In genomic region chr4:140853626-140854025, GRCm38 (mm10) we compare ENCODE assay signal across 22 mouse cellular contexts. TPM values are rescaled to one million over a fixed set of nuclear protein-coding genes. Genes with fewer than 3 reads are reported as not detected.
A peak's percentile ranks its signal among the peaks of the same experiment; 100 is the strongest.
DNase-seq lines count a peak whose midpoint lies in the region; ATAC-seq lines count a peak whose summit lies in the region.
"Had no signal": no experiment of that assay in that cellular context is flagged by ENCODE, and none has a peak within 500 bp of the region (broad histone marks: within the 10 kb centered on the region; RNA-seq: fewer than 3 reads in every experiment).

No protein-coding gene starts in this region.

- no peak for ATAC-seq in liver, embryonic 11.5 days (replicated peaks; ENCODE audit: low FRiP score)
- no peak for ATAC-seq in liver, embryonic 12.5 days
- no peak for ATAC-seq in liver, embryonic 16.5 days (ENCODE audit: low read depth)
- ATAC-seq: forebrain, embryonic 15.5 days; hindbrain, embryonic 16.5 days had no signal

- no peaks in the 10 kb centered on the region for H3K36me3 ChIP-seq in liver, embryonic 11.5 days (ENCODE audit: control insufficient read depth, insufficient read depth, low read length)
- H3K36me3 ChIP-seq in liver, embryonic 12.5 days: no peaks in the 10 kb centered on the region
- H3K36me3 ChIP-seq in liver, embryonic 16.5 days (ENCODE audit: control insufficient read depth, insufficient read depth): no peaks in the 10 kb centered on the region
- H3K36me3 ChIP-seq: embryonic facial prominence, embryonic 15.5 days; forebrain, embryonic 10.5 days; forebrain, embryonic 15.5 days had no signal

- peaks cover 18% of the 10 kb centered on the region for H3K4me1 ChIP-seq in liver, embryonic 11.5 days (replicated peaks; ENCODE audit: control insufficient read depth, insufficient read depth, low read length)
- peaks cover 67% of the 10 kb centered on the region for H3K4me1 ChIP-seq in liver, embryonic 12.5 days
- H3K4me1 ChIP-seq in liver, embryonic 16.5 days (ENCODE audit: control insufficient read depth, low read depth, low read length): peaks cover 53% of the 10 kb centered on the region
- H3K4me1 ChIP-seq: forebrain, embryonic 15.5 days had no signal

- H3K9ac ChIP-seq in liver, embryonic 11.5 days (ENCODE audit: low read depth, low read length): no peak overlapping the region
- H3K9ac ChIP-seq in liver, embryonic 12.5 days: peak overlapping the region; percentile 61
- H3K9ac ChIP-seq in liver, embryonic 16.5 days (ENCODE audit: low read depth, low read length): no peak overlapping the region; the same call in 1 of the 2 replicates
- H3K9ac ChIP-seq: embryonic facial prominence, embryonic 15.5 days; forebrain, embryonic 15.5 days had no signal

- 0 out of 2 replicates have a peak, but pooled peaks cover 2% of the 10 kb centered on the region for H3K27me3 ChIP-seq in liver, embryonic 11.5 days (replicated peaks; ENCODE audit: control insufficient read depth, insufficient read depth, low read length)
- peaks cover 52% of the 10 kb centered on the region for H3K27me3 ChIP-seq in liver, embryonic 12.5 days (replicated peaks)
- no peaks in the 10 kb centered on the region; the same call in 1 of the 2 replicates for H3K27me3 ChIP-seq in liver, embryonic 16.5 days (ENCODE audit: control insufficient read depth, insufficient read depth, low read depth, low read length)
- H3K27me3 ChIP-seq: embryonic facial prominence, embryonic 15.5 days; forebrain, embryonic 15.5 days had no signal

- no peak overlapping the region for H3K4me3 ChIP-seq in liver, embryonic 11.5 days (ENCODE audit: low read depth, low read length)
- H3K4me3 ChIP-seq in liver, embryonic 12.5 days: no peak overlapping the region
- H3K4me3 ChIP-seq in liver, embryonic 16.5 days (ENCODE audit: low read depth, low read length): no peak overlapping the region
- H3K4me3 ChIP-seq: embryonic facial prominence, embryonic 15.5 days; forebrain, embryonic 10.5 days; forebrain, embryonic 15.5 days had no signal

- H3K27ac ChIP-seq in liver, embryonic 11.5 days (ENCODE audit: low read depth, low read length): no peak overlapping the region
- H3K27ac ChIP-seq in liver, embryonic 12.5 days: peak overlapping the region; percentile 99
- peak overlapping the region; percentile 99 for H3K27ac ChIP-seq in liver, embryonic 16.5 days (ENCODE audit: low read length)
- H3K27ac ChIP-seq: embryonic facial prominence, embryonic 15.5 days; forebrain, embryonic 15.5 days had no signal

- DNase-seq in liver: peak; percentile 46
- DNase-seq in liver, embryonic 11.5 days (ENCODE audit: low spot score): no peak
- DNase-seq in A20 (ENCODE audit: low read depth, low spot score): peak; percentile 71
- DNase-seq in kidney, adult 18-20 months: no peak
- DNase-seq in lung, postnatal 14 days: no peak
- DNase-seq in testis, postnatal 10 days (ENCODE audit: low spot score): no peak
- DNase-seq: adrenal gland, adult 2 months; adrenal gland, postnatal 25 days; cerebellum, adult 11 months; cerebellum, adult 8-10 months; embryo, embryonic 11 days; gastrocnemius, postnatal 10 days had no signal

- WGBS in liver, embryonic 11.5 days: 54% methylated on average over 8 of the region's 8 CpGs
- 49% methylated on average over 8 of the region's 8 CpGs for WGBS in liver, embryonic 12.5 days (ENCODE audit: insufficient replicate concordance)
- 54% methylated on average over 8 of the region's 8 CpGs for WGBS in liver, embryonic 16.5 days (ENCODE audit: insufficient replicate concordance)

- H3K4me2 ChIP-seq in liver, embryonic 11.5 days: no peak overlapping the region
- H3K4me2 ChIP-seq in liver, embryonic 12.5 days: peak overlapping the region; percentile 66; the same call in 1 of the 2 replicates
- no peak overlapping the region for H3K4me2 ChIP-seq in liver, embryonic 16.5 days (ENCODE audit: low read depth, low read length)
- H3K4me2 ChIP-seq: embryonic facial prominence, embryonic 15.5 days; forebrain, embryonic 15.5 days; heart, embryonic 11.5 days had no signal

- no peaks in the 10 kb centered on the region for H3K9me3 ChIP-seq in liver, embryonic 11.5 days (ENCODE audit: control insufficient read depth, low read length)
- H3K9me3 ChIP-seq in liver, embryonic 12.5 days (replicated peaks): no peaks in the 10 kb centered on the region
- H3K9me3 ChIP-seq in liver, embryonic 16.5 days (replicated peaks; ENCODE audit: control insufficient read depth, low read length): no peaks in the 10 kb centered on the region
- H3K9me3 ChIP-seq: embryonic facial prominence, embryonic 15.5 days; forebrain, embryonic 10.5 days; forebrain, embryonic 15.5 days had no signal

RNA-seq across cellular contexts. Expression of gene Padi1, which starts 8.0 kb away (rescaled TPM):
- 0.06 and 0.11 TPM in 2 replicates for polyA plus RNA-seq in liver, embryonic 11.5 days (2014; fragmentation: Nextera tagmentation; extraction: Ambion mirVana)
- polyA plus RNA-seq in liver, embryonic 12.5 days (2016; fragmentation: Nextera tagmentation; extraction: Ambion mirVana): 0.10 TPM in 1 of 2 replicates, not detected in the other
- 0.02 TPM in 1 of 2 replicates, not detected in the other for polyA plus RNA-seq in liver, embryonic 16.5 days (2015; fragmentation: Nextera tagmentation; extraction: Ambion mirVana)
- polyA plus RNA-seq: adrenal gland, adult 2 months; erythroblast, embryonic 14.5 days; forebrain, embryonic 15.5 days; hindbrain, embryonic 16.5 days had no signal

RNA-seq across cellular contexts. Expression of gene Padi3, which starts 43.2 kb away (rescaled TPM):
- polyA plus RNA-seq in liver, embryonic 11.5 days (2014; fragmentation: Nextera tagmentation; extraction: Ambion mirVana): 0.56 and 0.96 TPM in 2 replicates
- 0.37 and 0.47 TPM in 2 replicates for polyA plus RNA-seq in liver, embryonic 12.5 days (2016; fragmentation: Nextera tagmentation; extraction: Ambion mirVana)
- 0.09 and 0.11 TPM in 2 replicates for polyA plus RNA-seq in liver, embryonic 16.5 days (2015; fragmentation: Nextera tagmentation; extraction: Ambion mirVana)
- polyA plus RNA-seq: adrenal gland, adult 2 months; embryonic facial prominence, embryonic 11.5 days; erythroblast, embryonic 14.5 days; forebrain, embryonic 15.5 days; hindbrain, embryonic 11.5 days had no signal

RNA-seq across cellular contexts. Expression of gene Padi2, which starts 52.5 kb away (rescaled TPM):
- 2.4 and 2.8 TPM in 2 replicates for polyA plus RNA-seq in liver, embryonic 11.5 days (2014; fragmentation: Nextera tagmentation; extraction: Ambion mirVana)
- 2.5 and 3.7 TPM in 2 replicates for polyA plus RNA-seq in liver, embryonic 12.5 days (2016; fragmentation: Nextera tagmentation; extraction: Ambion mirVana)
- polyA plus RNA-seq in liver, embryonic 16.5 days (2015; fragmentation: Nextera tagmentation; extraction: Ambion mirVana): 1.6 and 1.7 TPM in 2 replicates

Comparison
In these comparisons a context has a peak if more than half of its experiments do, and no peak if none do; other contexts are left out.
1. DNase-seq: peak in liver (single experiment) and A20 (single experiment); none in liver, embryonic 11.5 days (single experiment), kidney, adult 18-20 months (single experiment), lung, postnatal 14 days (single experiment) and testis, postnatal 10 days (single experiment).